Mouse (Mus musculus) midbrain, embryonic 10.5 days (tissue): ENCODE results near the gene Tom1l1. TPM values are rescaled to one million over a fixed set of nuclear protein-coding genes. Genes with fewer than 3 reads are reported as not detected.

Experiments used
- DNase-seq: peaks from one replicate; pipeline ENCODE4 v3.0.0-alpha.2; 2017; ENCODE audit warnings: low spot score
- H3K27ac ChIP-seq: fragments of 300-500 bp; sonication (generic); replicated peaks from 2 replicates; pipeline ENCODE4 v1.5.1; 2016; ENCODE audit warnings: mild to moderate bottlenecking
- H3K27me3 ChIP-seq: fragments of 300-500 bp; sonication (generic); 2 replicates; pipeline ENCODE4 v1.6.1; 2016; ENCODE audit warnings: low read depth, mild to moderate bottlenecking; ENCODE audit not compliant: poor library complexity, severe bottlenecking
- H3K36me3 ChIP-seq: fragments of 300-500 bp; sonication (generic); 2 replicates; pipeline ENCODE4 v1.6.1; 2016; ENCODE audit warnings: mild to moderate bottlenecking, moderate library complexity
- H3K4me1 ChIP-seq: fragments of 300-500 bp; sonication (generic); 2 replicates; pipeline ENCODE4 v1.6.1; 2016
- H3K4me3 ChIP-seq: fragments of 300-500 bp; sonication (generic); 2 replicates; pipeline ENCODE4 v1.5.1; 2016; ENCODE audit warnings: mild to moderate bottlenecking, moderate library complexity
- H3K9me3 ChIP-seq: fragments of 300-500 bp; sonication (generic); replicated peaks from 2 replicates; pipeline ENCODE4 v1.6.1; 2016; ENCODE audit warnings: mild to moderate bottlenecking
- WGBS: fragments of 180-500 bp; shearing (Covaris S2); methylation state at CpG from one replicate; pipeline ENCODE4 v1.1.7; 2016; 5-methylcytosine and 5-hydroxymethylcytosine counted together
- polyA plus RNA-seq: library from polyadenylated mRNA; unstranded; fragments of >200 nt; fragmentation: Nextera tagmentation; extraction: Ambion mirVana; gene quantifications from 2 replicates; pipeline ENCODE4 v1.2.1, GENCODE M21; 2016

The Tom1l1 gene
- polyA plus RNA-seq, 1 experiment from 2014 or later: 20.8 TPM

DNA sequence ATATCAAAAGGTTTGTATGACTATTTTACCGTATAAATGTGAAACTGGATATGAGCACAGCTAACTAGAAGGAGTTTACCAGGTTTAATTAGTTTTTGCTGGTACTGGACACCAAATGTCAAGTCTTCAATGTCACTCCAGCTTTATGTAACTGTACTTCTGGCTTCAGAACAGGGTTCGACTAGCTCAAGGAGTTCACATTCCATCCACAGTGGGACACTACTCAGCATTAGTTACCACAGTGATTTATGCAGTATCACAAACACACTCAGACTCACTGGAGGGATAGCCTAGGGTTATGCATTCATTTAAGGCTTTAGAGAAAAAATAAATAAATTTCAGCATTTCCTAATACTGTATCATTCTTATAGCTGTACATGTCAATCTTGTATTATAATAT, 55.7 kb downstream of the Tom1l1 start:
- Histone ChIP-seq H3K27ac (no peak overlapping the region), H3K4me3 (no peak overlapping the region), H3K9me3 (no peaks in the 10 kb centered on the region), H3K4me1 (peaks cover 14% of the 10 kb centered on the region), H3K36me3 (peaks cover 21% of the 10 kb centered on the region), H3K27me3 (no peaks in the 10 kb centered on the region)
- DNase-seq: no peak
- WGBS: 86% methylated on average over 2 of the region's 2 CpGs

DNA sequence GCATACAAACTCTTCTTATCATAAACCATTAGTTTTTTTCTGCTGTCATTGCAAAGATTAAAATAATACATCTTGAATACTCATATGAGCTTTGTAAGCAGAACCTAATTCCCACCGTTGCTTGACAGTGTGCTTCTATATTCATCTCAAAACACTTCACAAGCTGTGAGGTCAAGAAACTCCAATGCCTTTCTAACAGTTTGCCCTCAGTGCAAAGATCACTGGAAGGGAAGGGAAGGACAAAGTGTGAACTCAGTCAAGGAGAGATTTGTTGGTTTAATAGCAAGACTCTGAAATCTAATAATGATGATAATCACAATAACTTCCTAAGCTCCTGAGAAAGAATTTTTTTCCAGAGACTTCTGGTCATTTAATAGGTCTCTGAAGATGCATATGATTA, 60.4 kb downstream of the Tom1l1 start:
- no peak for DNase-seq
- WGBS: 92% methylated on average over 1 of the region's 1 CpGs
- no peaks in the 10 kb centered on the region for H3K9me3 ChIP-seq
- no peaks in the 10 kb centered on the region for H3K27me3 ChIP-seq
- no peak overlapping the region for H3K27ac ChIP-seq
- H3K4me3 ChIP-seq: no peak overlapping the region
- no peaks in the 10 kb centered on the region for H3K4me1 ChIP-seq
- H3K36me3 ChIP-seq: peaks cover 18% of the 10 kb centered on the region

DNA sequence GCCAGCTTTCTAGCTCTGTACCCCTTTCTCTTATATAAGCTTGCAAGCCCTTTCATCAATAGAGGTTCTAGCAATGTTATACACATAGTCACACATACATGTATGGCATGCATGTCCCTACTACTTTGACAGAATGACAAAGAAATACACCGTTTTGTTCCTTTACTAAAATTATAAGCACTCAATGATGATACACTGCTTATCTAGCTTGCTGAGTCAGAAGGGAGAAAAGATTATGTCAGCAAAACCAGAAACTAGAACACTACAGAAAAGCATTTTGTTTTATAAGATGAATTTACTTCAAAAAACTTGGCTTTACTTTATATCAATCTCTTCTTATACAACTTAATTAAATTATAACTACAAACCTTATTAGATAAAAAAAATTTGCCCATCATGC, 63.0 kb downstream of the Tom1l1 start:
- DNase-seq: no peak
- no peak overlapping the region for H3K27ac ChIP-seq
- no peaks in the 10 kb centered on the region for H3K9me3 ChIP-seq
- no peaks in the 10 kb centered on the region for H3K27me3 ChIP-seq
- peaks cover 26% of the 10 kb centered on the region for H3K36me3 ChIP-seq
- H3K4me1 ChIP-seq: no peaks in the 10 kb centered on the region
- WGBS: 90% methylated on average over 1 of the region's 1 CpGs
- no peak overlapping the region for H3K4me3 ChIP-seq

DNA sequence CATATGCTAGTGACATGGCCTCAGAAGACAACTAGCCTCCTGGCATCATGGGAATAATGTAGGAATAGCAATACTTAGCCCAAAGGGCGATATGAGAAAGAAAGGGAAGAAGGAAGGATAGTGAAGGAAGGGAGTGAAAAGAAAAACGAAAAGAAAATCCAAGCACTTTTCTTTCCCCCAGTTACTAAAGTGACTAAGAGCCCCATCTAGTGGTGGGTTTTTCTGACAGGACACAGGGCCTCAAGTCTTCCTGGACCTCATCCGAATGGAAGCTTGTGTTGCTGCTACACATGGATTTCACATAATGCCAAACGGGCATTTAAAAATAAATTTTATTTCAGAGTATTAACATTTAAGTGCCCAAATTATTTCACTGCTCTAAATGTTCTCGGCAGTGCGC, 64.7 kb downstream of the Tom1l1 start:
- Histone ChIP-seq H3K27me3 (no peaks in the 10 kb centered on the region), H3K36me3 (peaks cover 26% of the 10 kb centered on the region), H3K27ac (no peak overlapping the region), H3K4me1 (no peaks in the 10 kb centered on the region), H3K4me3 (no peak overlapping the region), H3K9me3 (no peaks in the 10 kb centered on the region)
- no peak for DNase-seq
- WGBS: 53% methylated on average over 6 of the region's 6 CpGs

DNA sequence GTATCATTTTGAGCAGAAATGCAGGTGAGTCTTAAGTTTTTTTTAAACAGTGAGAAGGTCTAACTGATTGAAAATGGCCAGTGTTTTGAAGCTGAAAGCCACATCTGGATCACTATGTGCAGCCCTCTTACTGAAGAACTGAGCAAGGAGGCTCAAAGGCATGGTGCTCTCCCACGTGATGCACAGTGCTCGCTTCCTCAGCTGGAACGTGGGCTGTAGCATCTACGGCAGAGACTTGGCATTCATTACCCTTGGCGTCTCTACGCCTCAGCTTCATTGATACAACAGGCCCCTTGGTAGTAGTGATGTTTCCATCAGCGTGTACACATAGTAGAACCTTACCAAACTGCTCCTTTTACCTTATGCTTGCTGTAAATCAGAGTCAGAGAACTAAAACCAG, 65.7 kb downstream of the Tom1l1 start:
- H3K27me3 ChIP-seq: no peaks in the 10 kb centered on the region
- no peak overlapping the region for H3K27ac ChIP-seq
- 90% methylated on average over 7 of the region's 7 CpGs for WGBS

DNA sequence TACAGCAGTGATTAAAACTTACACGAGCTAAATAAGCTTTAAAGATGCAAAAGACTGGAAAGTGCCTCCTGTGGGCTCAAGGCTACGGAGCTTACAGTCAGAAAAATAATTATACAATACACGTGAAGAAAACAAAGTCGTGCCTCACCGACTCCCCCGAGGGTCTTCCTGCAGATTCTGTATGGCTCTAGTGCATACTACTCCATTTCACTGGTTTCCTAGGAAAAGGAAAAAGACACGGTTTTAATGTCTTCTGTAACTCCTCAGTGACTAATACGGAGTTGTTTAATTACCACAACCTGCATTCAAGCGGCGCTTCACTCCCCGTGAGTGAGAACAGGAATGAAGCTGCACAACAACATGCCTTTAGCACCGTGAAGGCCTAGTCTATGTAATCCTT, 66.1 kb downstream of the Tom1l1 start:
- Histone ChIP-seq H3K27me3 (no peaks in the 10 kb centered on the region), H3K4me3 (no peak overlapping the region), H3K36me3 (peaks cover 39% of the 10 kb centered on the region), H3K4me1 (no peaks in the 10 kb centered on the region), H3K9me3 (no peaks in the 10 kb centered on the region), H3K27ac (no peak overlapping the region)
- WGBS: 89% methylated on average over 12 of the region's 12 CpGs
- DNase-seq: no peak

More for the DNA sequence above, 65.7 kb downstream of the Tom1l1 start:
- no peak for DNase-seq
- no peak overlapping the region for H3K4me3 ChIP-seq
- H3K36me3 ChIP-seq: peaks cover 36% of the 10 kb centered on the region
- H3K9me3 ChIP-seq: no peaks in the 10 kb centered on the region
- no peaks in the 10 kb centered on the region for H3K4me1 ChIP-seq

DNA sequence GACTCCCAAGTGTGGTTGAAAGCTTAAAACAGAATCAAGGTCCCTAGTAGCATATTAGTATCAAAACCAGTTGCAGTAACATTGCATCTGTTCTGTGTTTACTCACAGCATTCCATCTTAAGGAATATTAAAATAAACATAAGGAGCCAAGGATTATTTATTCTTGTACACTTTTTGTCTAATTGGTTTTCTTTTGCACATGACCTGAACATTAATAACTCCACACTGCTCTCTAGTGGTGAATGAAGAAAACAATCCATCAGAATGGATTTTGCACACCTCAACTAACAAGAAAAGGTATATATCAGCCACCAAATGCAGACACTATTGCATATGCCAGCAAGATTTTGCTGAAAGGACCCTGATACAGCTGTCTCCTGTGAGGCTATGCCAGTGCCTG, 71.7 kb downstream of the Tom1l1 start:
- H3K4me1 ChIP-seq: no peaks in the 10 kb centered on the region
- H3K36me3 ChIP-seq: peaks cover 68% of the 10 kb centered on the region
- no peaks in the 10 kb centered on the region for H3K27me3 ChIP-seq
- no peak overlapping the region for H3K27ac ChIP-seq
- no peak for DNase-seq
- no peaks in the 10 kb centered on the region for H3K9me3 ChIP-seq
- no peak overlapping the region for H3K4me3 ChIP-seq

DNA sequence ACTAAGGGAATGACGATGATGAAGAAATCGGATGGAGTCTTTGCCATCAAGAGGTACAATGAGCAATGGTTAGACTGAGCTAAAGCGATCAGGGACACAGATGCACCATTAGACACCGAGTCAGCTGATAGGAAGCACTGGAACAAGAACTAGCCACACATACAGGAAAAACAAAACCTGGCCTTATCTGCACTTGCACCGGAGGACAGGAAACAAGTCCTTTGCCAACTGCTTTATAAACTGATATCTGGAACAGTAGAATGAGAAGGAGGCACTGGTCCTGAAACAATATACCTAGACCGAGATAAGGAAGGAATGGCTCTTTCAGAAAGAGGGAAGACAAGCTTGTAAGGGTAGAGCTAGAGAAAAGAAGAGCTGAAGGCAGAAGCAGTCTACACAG, 73.4 kb downstream of the Tom1l1 start:
- WGBS: 93% methylated on average over 6 of the region's 6 CpGs
- DNase-seq: no peak
- no peaks in the 10 kb centered on the region for H3K27me3 ChIP-seq
- H3K4me3 ChIP-seq: no peak overlapping the region
- no peaks in the 10 kb centered on the region for H3K9me3 ChIP-seq
- H3K36me3 ChIP-seq: peaks cover 63% of the 10 kb centered on the region
- H3K4me1 ChIP-seq: no peaks in the 10 kb centered on the region
- no peak overlapping the region for H3K27ac ChIP-seq

DNA sequence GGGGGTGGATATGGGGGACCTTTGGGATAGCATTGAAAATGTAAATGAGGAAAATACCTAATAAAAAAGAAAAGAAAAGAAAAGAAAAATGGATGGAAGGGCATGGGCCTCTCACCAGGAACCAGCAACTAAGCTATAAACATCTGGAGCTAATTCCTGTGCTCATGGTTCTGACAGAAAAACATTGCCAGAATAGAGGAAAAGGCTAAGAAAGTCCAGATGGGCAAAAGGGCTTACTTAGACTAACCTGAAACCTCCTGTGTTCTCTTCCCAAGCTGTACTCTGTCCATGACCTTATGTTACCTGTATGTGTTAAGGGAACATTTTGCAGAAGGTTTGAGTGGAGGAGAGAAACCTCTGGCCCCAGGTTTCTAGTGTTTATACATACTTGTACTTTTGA, 76.0 kb downstream of the Tom1l1 start:
- Histone ChIP-seq H3K27me3 (no peaks in the 10 kb centered on the region), H3K9me3 (no peaks in the 10 kb centered on the region), H3K4me3 (no peak overlapping the region), H3K36me3 (peaks cover 62% of the 10 kb centered on the region), H3K27ac (no peak overlapping the region), H3K4me1 (no peaks in the 10 kb centered on the region)
- DNase-seq: no peak

DNA sequence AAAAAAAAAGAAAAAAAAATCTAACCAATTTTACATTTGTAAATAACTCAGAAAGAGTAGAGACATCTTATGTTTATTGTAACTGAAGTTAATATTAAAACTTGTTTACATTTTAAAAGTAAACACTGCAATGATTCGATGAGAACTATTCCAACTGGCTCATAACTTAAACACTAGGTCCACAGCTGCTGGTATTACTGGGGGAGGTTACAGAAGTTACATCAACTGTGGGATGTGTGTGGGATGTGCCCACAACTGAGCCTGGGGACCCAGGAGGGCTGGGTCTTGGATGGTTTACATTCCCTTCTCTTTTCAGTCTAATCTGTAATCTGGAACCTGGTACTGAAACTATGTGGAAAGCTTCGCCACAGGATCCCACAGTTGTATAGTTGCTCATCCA, 85.1 kb downstream of the Tom1l1 start:
- DNase-seq: no peak
- H3K36me3 ChIP-seq: peaks cover 85% of the 10 kb centered on the region
- WGBS: 92% methylated on average over 2 of the region's 2 CpGs
- H3K4me3 ChIP-seq: no peak overlapping the region
- H3K27ac ChIP-seq: no peak overlapping the region
- no peaks in the 10 kb centered on the region for H3K27me3 ChIP-seq
- no peaks in the 10 kb centered on the region for H3K4me1 ChIP-seq
- H3K9me3 ChIP-seq: no peaks in the 10 kb centered on the region

DNA sequence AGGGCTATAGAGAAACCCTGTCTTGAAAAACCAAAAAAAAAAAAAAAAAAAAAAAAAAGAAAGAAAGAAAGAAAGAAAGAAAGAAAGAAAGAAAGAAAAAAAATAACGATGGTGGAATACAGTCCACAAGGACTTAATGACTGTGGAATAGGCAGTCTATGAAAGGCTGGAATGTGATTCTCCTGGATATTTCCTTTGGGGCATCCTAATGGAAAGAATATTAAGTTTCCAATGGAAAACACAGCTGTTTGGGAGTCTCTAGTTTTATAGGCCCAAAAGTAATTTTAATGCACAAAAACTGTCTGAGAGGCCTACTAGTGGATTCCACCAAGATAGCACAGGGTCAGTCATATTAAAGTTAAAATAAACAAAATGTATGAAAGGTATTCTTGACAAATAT, 92.3 kb downstream of the Tom1l1 start:
- Histone ChIP-seq H3K9me3 (0 out of 2 replicates have a peak, but pooled peaks cover 3% of the 10 kb centered on the region), H3K4me3 (no peak overlapping the region), H3K4me1 (no peaks in the 10 kb centered on the region), H3K36me3 (peaks cover 80% of the 10 kb centered on the region), H3K27ac (no peak overlapping the region), H3K27me3 (no peaks in the 10 kb centered on the region)
- WGBS: 100% methylated on average over 1 of the region's 1 CpGs
- DNase-seq: no peak

Other genes starting within 250 kb of the Tom1l1 start
- gene Stxbp4, start 50.3 kb downstream of the Tom1l1 start, polyA plus RNA-seq: 36.4 and 37.6 TPM in 2 replicates
- 31.0 and 34.7 TPM in 2 replicates for gene Cox11, start 50.2 kb downstream of the Tom1l1 start, polyA plus RNA-seq